Mouse (Mus musculus) forebrain, embryonic 13.5 days (tissue): ENCODE results near the gene Gm3239. TPM values are rescaled to one million over a fixed set of nuclear protein-coding genes. Genes with fewer than 3 reads are reported as not detected.
"Not testable (repeated sequence)": the region's sequence is repeated elsewhere in the genome, so short reads cannot be mapped to it uniquely, and the experiment has no call there.

Experiments used
- ATAC-seq: fragments of 200-750 bp; cut with Nextera tagmentation; 2 replicates; pipeline ENCODE4 v1.8.0; 2017
- H3K27ac ChIP-seq: fragments of 300-500 bp; sonication (generic); 2 replicates; pipeline ENCODE4 v1.5.1; 2015; ENCODE audit warnings: inconsistent platforms, mild to moderate bottlenecking, moderate library complexity
- H3K27me3 ChIP-seq: fragments of 300-500 bp; sonication (generic); 2 replicates; pipeline ENCODE4 v1.6.1; 2015; ENCODE audit warnings: mild to moderate bottlenecking, inconsistent platforms
- H3K36me3 ChIP-seq: fragments of 300-500 bp; sonication (generic); 2 replicates; pipeline ENCODE4 v1.6.1; 2015; ENCODE audit warnings: mild to moderate bottlenecking, inconsistent platforms; ENCODE audit not compliant: poor library complexity, severe bottlenecking
- H3K4me1 ChIP-seq: fragments of 300-500 bp; sonication (generic); 2 replicates; pipeline ENCODE4 v1.6.1; 2015; ENCODE audit warnings: inconsistent platforms
- H3K4me2 ChIP-seq: fragments of 300-500 bp; sonication (generic); 2 replicates; pipeline ENCODE4 v1.6.1; 2015; ENCODE audit warnings: inconsistent platforms, mild to moderate bottlenecking, moderate library complexity
- H3K4me3 ChIP-seq: fragments of 300-500 bp; sonication (generic); 2 replicates; pipeline ENCODE4 v1.5.1; 2015; ENCODE audit warnings: mild to moderate bottlenecking, inconsistent platforms
- H3K9ac ChIP-seq: fragments of 300-500 bp; sonication (generic); 2 replicates; pipeline ENCODE4 v1.6.1; 2015; ENCODE audit warnings: mild to moderate bottlenecking, inconsistent platforms
- H3K9me3 ChIP-seq: fragments of 300-500 bp; sonication (generic); replicated peaks from 2 replicates; pipeline ENCODE4 v1.6.1; 2016; ENCODE audit warnings: inconsistent platforms
- WGBS: fragments of 180-500 bp; shearing (Covaris S2); methylation state at CpG from one replicate; pipeline ENCODE4 v1.1.7; 2015; 5-methylcytosine and 5-hydroxymethylcytosine counted together
- polyA plus RNA-seq: library from polyadenylated mRNA; unstranded; fragments of >200 nt; fragmentation: Nextera tagmentation; extraction: Ambion mirVana; gene quantifications from 2 replicates; pipeline ENCODE4 v1.2.1, GENCODE M21; 2015

The Gm3239 gene
- polyA plus RNA-seq = 0.43 TPM in 1 of 2 replicates, not detected in the other

DNA sequence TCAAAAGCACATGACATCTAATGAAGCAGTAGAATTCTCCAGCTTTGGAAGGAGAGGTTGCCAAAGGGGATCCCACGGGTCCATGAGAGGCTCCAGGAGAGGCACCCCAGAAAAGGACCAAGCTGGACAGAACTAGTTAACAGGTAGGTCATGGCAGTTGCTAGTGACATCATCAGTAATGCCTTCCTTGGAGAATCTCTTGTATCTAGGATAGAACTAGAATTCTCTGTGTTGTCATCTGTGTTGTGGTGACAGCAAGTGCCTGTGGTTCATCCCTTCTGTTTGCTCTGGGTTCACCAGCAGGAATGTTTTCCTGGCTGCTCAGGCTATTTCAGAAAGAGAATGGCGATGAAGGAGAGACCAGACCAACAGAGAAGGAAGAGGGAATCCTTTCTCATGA is at the start of gene Gm3239:
Gene Gm3239, plus strand, starts transcription at position 301 of the 400 bp plus-strand sequence.
- H3K4me3 ChIP-seq, H3K4me2 ChIP-seq, H3K4me1 ChIP-seq, H3K27ac ChIP-seq, H3K9ac ChIP-seq, ATAC-seq, H3K27me3 ChIP-seq, H3K9me3 ChIP-seq, H3K36me3 ChIP-seq: not testable (repeated sequence)
- no CpG with 5 or more reads among the region's 2 CpGs for WGBS

DNA sequence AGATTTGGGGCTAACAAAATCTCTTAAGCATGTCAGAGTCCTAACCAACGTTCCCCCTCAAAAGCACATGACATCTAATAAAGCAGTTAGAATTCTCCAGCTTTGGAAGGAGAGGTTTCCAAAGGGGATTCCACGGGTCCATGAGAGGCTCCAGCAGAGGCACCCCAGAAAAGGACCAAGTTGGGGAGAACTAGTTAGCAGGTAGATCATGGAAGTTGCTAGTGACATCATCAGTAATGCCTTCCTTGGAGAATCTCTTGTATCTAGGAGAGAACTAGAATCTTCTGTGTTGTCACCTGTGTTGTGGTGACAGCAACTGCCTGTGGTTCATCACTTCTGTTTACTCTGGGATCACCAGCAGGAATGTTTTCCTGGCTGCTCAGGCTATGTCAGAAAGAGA is 31.9 kb upstream of the Gm3239 start, which contains the start of gene Gm8159:
Gene Gm8159, plus strand, starts transcription at position 301 of the 400 bp plus-strand sequence.
- no CpG with 5 or more reads among the region's 2 CpGs for WGBS

DNA sequence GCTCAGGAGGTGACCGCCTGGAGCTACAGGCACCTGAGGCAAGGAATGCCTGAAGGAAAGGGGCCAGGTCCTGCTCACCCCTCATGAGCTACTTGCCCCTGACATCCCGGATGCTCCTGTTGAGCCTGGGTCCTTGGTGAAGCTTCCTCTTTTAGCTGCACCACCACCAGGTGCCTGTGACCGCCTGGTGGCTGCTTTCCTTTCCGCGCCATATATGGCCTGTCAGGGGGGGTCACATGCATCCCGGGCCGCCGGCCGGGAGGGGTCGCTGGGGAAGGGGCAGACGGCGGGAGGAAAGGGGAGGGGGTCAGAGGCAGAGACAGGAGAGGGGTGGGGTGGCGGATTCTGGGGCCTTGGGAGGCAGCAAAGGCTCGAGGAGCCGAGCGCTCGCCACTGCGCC is 14.7 kb upstream of the Gm3239 start:
- not testable (repeated sequence) for ATAC-seq, H3K9ac ChIP-seq, H3K27me3 ChIP-seq, H3K36me3 ChIP-seq, H3K4me1 ChIP-seq, H3K27ac ChIP-seq, H3K9me3 ChIP-seq
- WGBS = 3% methylated on average over 17 of the region's 18 CpGs
- Histone ChIP-seq H3K4me2 (peak overlapping the region; percentile 68), H3K4me3 (peak overlapping the region; percentile 36)

More for the DNA sequence above, 31.9 kb upstream of the Gm3239 start, which contains the start of gene Gm8159:
- not testable (repeated sequence) for H3K36me3 ChIP-seq, ATAC-seq, H3K4me2 ChIP-seq, H3K9ac ChIP-seq, H3K27me3 ChIP-seq, H3K4me3 ChIP-seq, H3K9me3 ChIP-seq, H3K27ac ChIP-seq, H3K4me1 ChIP-seq

DNA sequence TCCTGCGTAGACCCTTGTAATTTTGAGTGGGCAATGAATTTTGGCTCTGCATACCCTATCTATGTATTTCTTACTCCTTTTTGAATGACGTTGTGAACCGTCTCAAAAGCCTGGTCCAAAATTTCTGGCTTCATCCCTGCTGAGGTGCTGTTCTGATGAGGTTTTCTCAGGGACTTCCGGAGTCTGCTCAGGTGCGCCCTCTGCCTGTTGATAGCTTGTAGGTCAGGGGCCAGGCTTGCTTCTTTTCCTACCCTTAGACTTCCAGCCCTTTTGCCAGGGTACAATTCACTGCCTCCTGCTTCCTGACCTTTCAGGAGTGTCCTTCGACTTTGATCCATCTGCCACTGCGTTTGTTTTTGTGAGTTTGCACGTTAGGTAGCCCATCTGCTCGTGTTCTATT is 13.7 kb upstream of the Gm3239 start:
- H3K4me1 ChIP-seq, H3K27me3 ChIP-seq, H3K4me2 ChIP-seq, ATAC-seq, H3K4me3 ChIP-seq, H3K36me3 ChIP-seq, H3K9me3 ChIP-seq, H3K9ac ChIP-seq, H3K27ac ChIP-seq: not testable (repeated sequence)
- 7% methylated on average over 5 of the region's 9 CpGs for WGBS

GRCm38 (mm10) chr14:4708938-4709337 is 44.9 kb downstream of the Gm3239 start, which contains the start of gene Gm7876:
Gm7876 (plus strand) TSS chr14:4709238.
- not testable (repeated sequence) for H3K4me3 ChIP-seq, H3K9me3 ChIP-seq, H3K36me3 ChIP-seq, H3K27ac ChIP-seq, H3K9ac ChIP-seq, ATAC-seq, H3K4me1 ChIP-seq, H3K4me2 ChIP-seq, H3K27me3 ChIP-seq
- 94% methylated on average over 1 of the region's 2 CpGs for WGBS

Other genes with a start within 250 kb of the Gm3239 start
- 1.9 and 2.3 TPM in 2 replicates for gene Gm3164, start 248.7 kb upstream of the Gm3239 start, polyA plus RNA-seq
- 1.7 TPM in 1 of 2 replicates, not detected in the other for gene Gm3173, start 233.2 kb upstream of the Gm3239 start, polyA plus RNA-seq
- not detected in 2 replicates for gene Gm3182, start 182.4 kb upstream of the Gm3239 start, polyA plus RNA-seq
- not detected in 2 replicates for gene Gm3047, start 108.8 kb upstream of the Gm3239 start, polyA plus RNA-seq
- gene Gm8159, start 31.8 kb upstream of the Gm3239 start, polyA plus RNA-seq = not detected in 2 replicates
- gene Gm7876, start 45.0 kb downstream of the Gm3239 start, polyA plus RNA-seq = not detected in 2 replicates
- 1.5 and 1.7 TPM in 2 replicates for gene Gm3252, start 62.6 kb downstream of the Gm3239 start, polyA plus RNA-seq
- gene Gm9602, start 112.1 kb downstream of the Gm3239 start, polyA plus RNA-seq = not detected in 2 replicates
- gene Gm3269, start 173.9 kb downstream of the Gm3239 start, polyA plus RNA-seq = not detected in 2 replicates
- 1.4 and 1.9 TPM in 2 replicates for gene Gm3264, start 191.4 kb downstream of the Gm3239 start, polyA plus RNA-seq
- gene Gm3278, start 228.2 kb downstream of the Gm3239 start, polyA plus RNA-seq = not detected in 2 replicates